Mouse (Mus musculus) regulatory T cell (primary cell): ENCODE measurements at regions not wholly inside any gene's neighbourhood (a gene's known extent, or its start where the extent isn't known, plus 50 kb on each side); places are given as distances from the start of the nearest gene placed in this dataset.

Source experiments
- in situ Hi-C: fragments of 300-600 bp; cut with MboI, MseI; formaldehyde crosslinking; loops from one replicate; pipeline ENCODE4 v1.15.1; 2025; ENCODE audit warnings: high pct_unique_total_duplicates

DNA sequence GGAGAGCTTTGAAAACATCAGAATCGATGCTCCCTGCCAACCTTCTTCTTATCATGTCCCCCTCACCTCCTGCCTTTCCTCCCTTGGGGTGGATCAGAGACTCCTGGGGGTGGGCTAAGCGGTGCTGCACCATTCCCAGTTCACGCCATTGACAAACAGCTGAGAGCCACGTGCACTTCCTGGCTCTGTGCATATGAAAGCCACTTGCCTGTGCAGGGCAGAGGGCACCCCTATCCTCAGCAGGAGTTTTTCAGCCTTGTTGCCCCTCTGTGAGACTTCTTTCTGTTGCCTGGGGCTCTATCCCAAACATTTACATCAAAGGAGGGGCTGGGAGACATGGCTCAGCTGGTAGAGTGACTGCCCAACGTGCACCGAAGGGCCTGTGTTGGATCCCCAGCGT is 531.1 kb upstream of the Tbx3 start:
- in situ Hi-C loops, result no loop called here

DNA sequence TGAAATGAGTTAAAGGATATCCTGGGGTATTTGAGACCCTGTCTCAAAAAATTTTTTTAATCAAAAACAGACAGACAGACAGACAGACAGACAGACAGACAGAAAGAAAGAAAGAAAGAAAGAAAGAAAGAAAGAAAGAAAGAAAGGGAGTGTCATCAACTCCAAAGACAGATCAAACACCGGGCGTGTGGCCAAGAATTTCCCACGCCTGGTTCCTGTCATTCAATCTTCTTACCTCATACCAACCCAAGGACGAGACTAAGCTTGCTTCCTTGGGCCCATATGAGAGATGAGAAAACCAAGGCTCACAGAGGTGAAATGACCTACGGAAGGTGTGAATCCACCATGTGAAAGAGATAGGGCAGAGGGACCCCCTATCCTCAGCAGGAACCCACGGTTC is 530.7 kb upstream of the Tbx3 start:
- in situ Hi-C loops, result no loop called here

- in situ Hi-C loops, result no loop called here
Observed at GRCm38 (mm10) chr5:119143411-119143810, 527.1 kb upstream of the Tbx3 start.

GRCm38 (mm10) chr5:119149389-119150185 is 520.9 kb upstream of the Tbx3 start:
- in situ Hi-C loops, result no loop called here

DNA sequence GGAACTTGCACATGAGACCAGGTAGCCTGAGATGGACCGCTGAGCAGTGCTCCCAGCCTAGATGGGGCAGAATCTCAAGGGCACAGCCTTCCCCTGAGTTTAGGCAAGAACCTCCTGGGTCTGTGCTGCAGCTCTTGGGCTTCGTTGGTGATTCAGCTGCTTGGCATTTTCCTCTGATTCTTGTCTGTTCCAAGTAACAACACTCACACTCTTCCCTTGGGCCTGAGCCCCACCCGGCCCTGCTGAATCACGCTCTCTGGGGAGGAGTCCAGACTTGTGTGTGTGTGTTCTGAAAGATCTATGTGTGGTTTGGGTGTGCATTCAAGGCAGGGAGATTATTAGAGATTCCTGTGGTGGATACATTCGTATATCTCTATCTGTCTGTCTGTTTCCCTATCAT is 517.4 kb upstream of the Tbx3 start:
- in situ Hi-C loops, result no loop called here

DNA sequence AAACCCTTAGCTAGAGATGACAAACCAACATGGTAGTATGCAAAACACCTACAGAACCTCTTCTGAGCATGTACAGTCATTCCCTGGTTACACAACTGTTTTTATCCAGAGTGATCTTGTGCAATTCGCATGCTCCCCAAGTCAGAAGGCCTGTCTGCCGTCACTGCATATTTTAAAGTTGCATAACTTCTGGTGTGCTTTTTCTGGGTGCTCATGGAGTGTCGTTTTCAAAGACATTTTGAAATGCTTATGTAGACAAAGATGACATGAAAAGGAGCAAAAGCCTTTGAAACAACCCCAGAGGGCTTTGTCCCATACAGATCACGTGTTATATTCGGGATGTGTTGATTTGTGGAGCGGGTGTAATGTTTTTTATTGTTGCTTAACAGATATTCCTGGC is 513.8 kb upstream of the Tbx3 start:
- in situ Hi-C loops, result no loop called here

DNA sequence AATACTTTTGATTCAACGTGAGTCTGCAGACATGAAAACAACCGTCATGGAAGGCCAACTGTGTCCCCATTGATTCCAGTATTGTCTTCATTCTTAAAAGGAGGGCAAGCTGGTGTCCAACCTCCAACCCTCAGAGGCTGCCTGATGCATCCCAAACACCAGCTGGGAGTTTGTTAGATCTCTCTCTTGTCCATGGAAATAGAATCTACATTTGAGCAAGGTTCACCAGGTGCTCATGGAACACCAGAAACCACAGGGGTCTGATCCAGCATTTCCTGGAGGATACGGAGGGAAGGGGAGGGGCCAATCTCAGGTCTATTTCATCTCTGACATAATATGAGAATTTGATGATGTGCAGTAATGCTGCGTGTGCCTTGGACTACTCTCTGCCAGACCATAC is 512.3 kb upstream of the Tbx3 start:
- in situ Hi-C loops, result no loop called here

- in situ Hi-C loops, result no loop called here
Observed at GRCm38 (mm10) chr5:119162132-119162675, 508.3 kb upstream of the Tbx3 start.

GRCm38 (mm10) chr5:119167718-119168117 is 502.8 kb upstream of the Tbx3 start:
- in situ Hi-C loops, result no loop called here

GRCm38 (mm10) chr5:119169274-119169673 is 501.2 kb upstream of the Tbx3 start:
- in situ Hi-C loops, result no loop called here

GRCm38 (mm10) chr5:119171626-119172025 is 498.8 kb upstream of the Tbx3 start:
- in situ Hi-C loops, result no loop called here

GRCm38 (mm10) chr5:119178805-119179204 is 491.7 kb upstream of the Tbx3 start:
- in situ Hi-C loops, result no loop called here

DNA sequence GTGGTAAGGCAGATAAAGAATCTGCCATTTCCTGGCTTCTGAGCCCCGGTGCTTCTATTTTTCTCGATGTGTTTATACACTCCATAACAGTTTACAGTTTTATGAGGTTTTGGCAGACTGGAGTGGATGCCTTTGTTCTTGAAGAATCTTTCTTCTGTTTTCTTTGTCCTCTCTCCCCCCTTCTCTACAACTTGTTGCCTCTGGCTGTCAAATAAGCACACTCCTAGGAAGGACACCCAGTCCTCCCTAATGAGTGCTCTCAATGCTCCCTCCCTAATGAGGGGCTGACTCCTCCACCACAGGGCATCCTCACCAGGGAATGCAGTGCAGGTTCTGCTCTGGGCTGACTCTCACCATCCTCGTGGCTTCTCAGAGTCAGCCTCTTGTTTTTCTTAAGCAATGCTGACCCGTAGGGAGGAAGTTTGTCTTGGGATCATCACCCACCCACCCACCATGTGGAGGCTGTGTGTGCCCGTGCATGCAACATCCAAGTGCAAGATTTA is 486.9 kb upstream of the Tbx3 start:
- in situ Hi-C loops, result no loop called here

GRCm38 (mm10) chr5:119186611-119187010 is 483.9 kb upstream of the Tbx3 start:
- in situ Hi-C loops, result no loop called here

- in situ Hi-C loops, result no loop called here
Observed at GRCm38 (mm10) chr5:119188476-119188875, 482.0 kb upstream of the Tbx3 start.

- in situ Hi-C loops, result no loop called here
Observed at GRCm38 (mm10) chr5:119193699-119194681, 476.5 kb upstream of the Tbx3 start.

- in situ Hi-C loops, result no loop called here
Observed at GRCm38 (mm10) chr5:119199906-119200305, 470.6 kb upstream of the Tbx3 start.

DNA sequence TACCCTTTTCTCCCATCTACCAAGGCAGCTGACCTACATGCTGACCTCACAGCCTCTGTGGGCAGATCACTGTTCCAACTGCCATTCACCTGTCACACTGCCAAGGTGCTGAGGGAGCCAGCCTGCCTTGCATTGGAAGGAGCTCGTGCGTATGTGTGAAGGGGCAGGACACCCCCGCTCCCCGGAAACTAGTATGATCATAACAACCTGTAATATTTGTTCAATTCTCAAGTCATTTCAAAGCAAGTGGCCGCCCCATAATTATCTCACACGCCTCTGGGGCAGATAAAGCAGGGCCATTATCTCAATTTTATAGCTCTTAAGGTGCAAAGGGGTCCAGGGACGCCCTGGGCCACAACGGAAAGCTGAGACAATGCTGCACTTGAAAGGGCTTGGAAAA is 469.2 kb upstream of the Tbx3 start:
- in situ Hi-C loops, result no loop called here

GRCm38 (mm10) chr5:119204736-119205135 is 465.7 kb upstream of the Tbx3 start:
- in situ Hi-C loops, result no loop called here

GRCm38 (mm10) chr5:119208077-119208476 is 462.4 kb upstream of the Tbx3 start:
- in situ Hi-C loops, result no loop called here

GRCm38 (mm10) chr5:119213196-119213595 is 457.3 kb upstream of the Tbx3 start:
- in situ Hi-C loops, result no loop called here

DNA sequence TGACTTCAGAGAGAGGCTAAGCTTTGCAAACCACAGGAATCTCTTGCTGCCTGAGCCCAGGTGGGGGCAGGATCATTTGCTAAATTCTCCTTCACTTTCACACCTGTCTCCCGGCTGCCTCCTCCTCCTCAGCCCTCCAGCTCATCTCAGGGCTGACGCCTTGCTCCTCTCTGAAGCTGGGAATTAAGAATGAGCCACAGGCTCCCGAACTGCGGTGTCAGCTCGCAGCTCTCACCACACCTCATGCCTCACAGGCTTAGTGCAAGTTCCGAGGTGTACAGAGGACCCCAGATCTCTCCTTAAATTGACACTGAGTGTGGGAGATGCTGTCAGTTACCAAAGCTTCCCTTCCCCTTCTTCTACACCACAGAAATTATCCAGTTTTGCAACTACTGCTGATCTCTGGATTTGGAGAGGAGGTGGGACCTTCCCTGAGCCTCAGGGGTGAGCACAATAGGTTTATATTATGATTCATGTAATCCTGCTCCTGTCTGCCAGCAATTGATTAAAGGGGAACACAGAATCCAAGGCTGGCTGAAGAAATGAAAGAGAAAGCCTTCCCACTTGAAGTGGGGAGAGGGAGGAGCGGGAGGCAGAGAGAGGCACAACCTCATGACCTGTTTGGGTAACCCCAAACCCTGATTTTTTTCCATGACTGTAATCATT is 456.6 kb upstream of the Tbx3 start:
- in situ Hi-C loops, result no loop called here
